Mouse (Mus musculus) brown adipose tissue, adult 24 weeks (tissue): Measurements from ENCODE around the gene Borcs5. TPM values are rescaled to one million over a fixed set of nuclear protein-coding genes. Genes with fewer than 3 reads are reported as not detected.

Experiments used
- H3K27ac ChIP-seq: fragments of 200-500 bp; replicated peaks from 2 replicates; pipeline ENCODE4 v1.5.1; 2012; ENCODE audit warnings: low read depth, mild to moderate bottlenecking, low read length
- H3K4me1 ChIP-seq: fragments of 200-500 bp; 2 replicates; pipeline ENCODE4 v1.6.1; 2012; ENCODE audit warnings: low read length, mixed read lengths; ENCODE audit not compliant: control insufficient read depth, insufficient read depth, insufficient read length
- H3K4me3 ChIP-seq: fragments of 200-500 bp; 2 replicates; pipeline ENCODE4 v1.5.1; 2012; ENCODE audit warnings: low read depth, mild to moderate bottlenecking, low read length, moderate library complexity; ENCODE audit not compliant: insufficient read depth
- polyA plus RNA-seq: library from polyadenylated mRNA; stranded (reverse); fragments of >200 nt; gene quantifications from 2 replicates; pipeline ENCODE4 v1.2.4, GENCODE M21; 2012; ENCODE audit not compliant: missing spikeins, insufficient read depth, insufficient read length

The Borcs5 gene
- polyA plus RNA-seq, 1 experiment: 15.2 TPM

DNA sequence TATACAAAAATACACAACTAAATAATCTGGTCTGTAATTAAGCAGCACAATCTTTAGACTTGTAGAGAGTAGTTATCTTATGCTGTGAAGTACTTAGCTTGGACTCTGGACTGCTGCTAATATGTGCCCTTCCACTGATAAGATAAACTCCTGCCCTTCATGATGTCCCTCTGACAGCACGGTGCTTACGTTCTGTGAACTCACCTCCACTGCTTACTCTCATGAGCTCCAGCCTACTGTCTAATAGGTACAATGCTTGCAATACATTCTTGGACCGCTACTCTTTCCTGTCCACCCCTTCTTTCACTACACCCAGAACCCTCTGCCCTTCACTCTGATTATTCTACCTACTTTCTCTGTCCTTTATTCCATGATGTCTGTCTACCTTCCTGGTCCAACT, 91.7 kb downstream of the Borcs5 start:
- Histone ChIP-seq H3K27ac (no peak overlapping the region), H3K4me3 (no peak overlapping the region), H3K4me1 (no peaks in the 10 kb centered on the region)

DNA sequence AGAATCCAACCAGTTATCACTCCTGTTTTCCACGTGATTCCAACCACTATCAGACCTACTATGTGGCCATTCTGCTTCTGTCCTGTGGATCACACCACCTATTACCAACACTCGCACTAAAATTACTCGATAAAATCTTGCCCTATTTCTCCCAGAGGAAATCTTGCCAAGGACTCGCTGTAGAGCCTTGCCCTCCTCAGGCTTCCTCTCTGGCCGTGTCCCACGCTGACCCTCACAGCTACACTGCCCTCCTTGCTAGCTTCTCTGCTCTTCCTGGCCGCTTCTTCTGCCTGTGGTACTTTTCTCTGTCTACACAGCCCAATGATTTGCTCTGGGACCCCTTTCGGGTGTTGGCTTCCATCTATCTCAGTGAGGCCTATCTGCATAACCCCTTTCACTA, 93.5 kb downstream of the Borcs5 start:
- Histone ChIP-seq H3K4me3 (no peak overlapping the region), H3K4me1 (no peaks in the 10 kb centered on the region), H3K27ac (no peak overlapping the region)

DNA sequence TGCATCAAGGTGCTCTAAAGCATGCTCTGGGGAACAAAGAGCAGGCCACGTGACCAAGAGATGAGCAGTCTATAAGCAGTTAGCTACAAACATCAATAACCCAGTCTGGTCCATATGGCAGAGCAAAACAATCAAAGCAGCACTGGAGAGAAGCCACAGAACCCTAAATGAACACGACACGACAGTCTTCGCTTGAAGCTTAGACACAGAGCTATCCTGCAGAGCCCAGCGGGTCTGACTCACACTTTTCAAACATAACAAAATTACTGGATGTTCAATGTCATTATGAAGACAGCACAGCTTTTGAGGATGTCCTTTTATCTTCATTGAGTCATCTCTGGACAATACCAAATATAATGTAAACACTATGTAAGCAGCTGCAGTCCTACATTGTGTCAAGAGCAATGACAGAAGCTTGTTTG, 94.5 kb downstream of the Borcs5 start:
- Histone ChIP-seq H3K4me3 (no peak overlapping the region), H3K27ac (no peak overlapping the region), H3K4me1 (no peaks in the 10 kb centered on the region)

DNA sequence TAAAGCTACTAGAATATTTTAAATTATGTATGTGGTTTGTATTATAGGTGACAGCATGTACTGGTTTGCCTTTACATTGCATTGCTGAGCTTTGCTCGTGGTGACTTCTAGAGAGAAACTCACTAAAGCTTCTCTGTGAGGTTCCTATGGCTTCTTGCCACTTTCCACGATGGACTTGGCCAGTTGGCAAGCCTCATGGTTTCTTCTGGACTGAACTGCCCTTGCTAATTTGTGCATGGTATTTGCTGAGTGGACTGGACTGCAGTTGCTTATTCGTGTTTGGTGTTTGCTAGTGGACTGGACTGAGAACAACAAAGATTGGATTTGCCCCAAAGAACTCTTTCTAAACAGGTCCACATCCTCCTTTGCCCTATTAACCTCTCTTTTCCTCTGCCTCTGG, 97.5 kb downstream of the Borcs5 start:
- Histone ChIP-seq H3K27ac (no peak overlapping the region), H3K4me3 (no peak overlapping the region), H3K4me1 (peaks cover 2% of the 10 kb centered on the region; the same call in 1 of the 2 replicates)

DNA sequence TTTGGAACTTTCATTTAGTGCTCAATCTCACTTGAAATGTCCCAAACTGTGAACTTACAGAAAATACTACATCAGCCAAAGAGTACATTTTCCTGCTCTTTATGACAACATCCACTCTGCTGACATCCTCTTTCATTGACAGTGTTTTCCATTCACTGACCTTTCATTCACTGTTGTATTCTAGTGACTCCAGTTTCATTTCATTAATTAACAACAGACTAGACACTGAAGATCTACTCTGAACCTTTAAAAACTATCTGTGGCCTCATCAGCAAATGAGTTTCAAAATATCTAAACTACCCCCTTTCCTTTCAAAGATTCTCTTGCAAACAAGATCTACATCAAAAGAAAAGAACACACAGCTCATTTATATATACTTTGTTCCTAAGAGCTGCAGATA, 104.3 kb downstream of the Borcs5 start:
- Histone ChIP-seq H3K27ac (no peak overlapping the region), H3K4me1 (peaks cover 9% of the 10 kb centered on the region; the same call in 1 of the 2 replicates), H3K4me3 (no peak overlapping the region)

DNA sequence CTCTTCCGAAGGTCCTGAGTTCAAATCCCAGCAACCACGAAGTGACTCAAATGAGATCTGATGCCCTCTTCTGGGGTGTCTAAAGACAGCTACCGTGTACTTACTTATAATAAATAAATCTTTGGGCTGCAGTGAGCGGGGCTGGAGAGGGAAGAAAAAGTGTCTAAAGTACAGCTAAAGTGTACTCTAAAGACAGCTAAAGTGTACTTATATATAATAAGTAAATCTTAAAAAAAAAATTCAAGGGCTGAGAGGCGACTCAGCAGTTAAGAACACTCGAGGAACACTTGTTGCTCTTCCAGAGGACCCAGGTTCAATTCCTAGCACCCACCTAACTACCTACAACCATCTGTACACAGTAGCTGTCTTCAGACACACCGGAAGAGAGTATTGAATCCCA, 106.6 kb downstream of the Borcs5 start:
- H3K4me1 ChIP-seq: peaks cover 9% of the 10 kb centered on the region; the same call in 1 of the 2 replicates
- no peak overlapping the region; the same call in 1 of the 2 replicates for H3K27ac ChIP-seq
- H3K4me3 ChIP-seq: no peak overlapping the region

DNA sequence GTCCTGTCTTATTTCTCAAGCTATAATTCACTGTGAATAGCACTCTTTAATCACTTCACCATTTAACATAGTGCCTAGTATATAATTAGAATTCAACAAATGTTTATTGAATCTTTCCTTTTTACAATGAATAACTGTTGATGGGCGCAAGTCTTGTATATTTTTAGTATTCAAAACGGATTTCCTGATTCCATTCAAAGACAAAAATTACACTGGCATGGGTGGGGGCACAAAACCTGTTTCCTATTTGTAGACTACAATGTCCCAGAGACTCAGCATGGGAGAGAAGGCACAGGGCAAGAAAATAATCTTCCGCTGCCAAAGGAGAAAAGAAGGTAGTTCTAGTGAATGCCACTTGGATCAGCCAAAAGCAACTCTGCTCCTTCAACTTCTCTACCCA, 108.8 kb downstream of the Borcs5 start:
- Histone ChIP-seq H3K27ac (peak overlapping the region; percentile 74), H3K4me1 (peaks cover 8% of the 10 kb centered on the region), H3K4me3 (no peak overlapping the region)

DNA sequence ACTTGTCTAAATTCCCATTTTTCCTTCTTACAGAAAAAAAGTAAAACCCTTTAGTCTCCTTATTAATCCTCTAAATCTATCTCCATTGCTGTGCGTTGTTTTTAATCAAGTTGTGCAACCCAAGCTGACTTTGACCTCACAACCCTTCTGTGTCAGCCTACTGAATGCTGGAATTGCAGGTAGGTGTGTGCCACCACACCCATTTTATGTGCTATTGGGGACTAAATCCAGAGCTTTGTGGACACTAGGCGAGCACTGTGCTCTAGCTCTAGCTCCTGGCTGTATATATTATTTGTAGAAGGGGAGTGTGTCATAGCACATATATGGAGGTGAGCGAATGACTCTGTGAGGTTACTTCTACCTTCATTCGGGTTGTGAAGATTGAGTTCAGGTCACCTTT, 111.8 kb downstream of the Borcs5 start:
- peaks cover 8% of the 10 kb centered on the region for H3K4me1 ChIP-seq
- H3K4me3 ChIP-seq: no peak overlapping the region
- no peak overlapping the region for H3K27ac ChIP-seq

DNA sequence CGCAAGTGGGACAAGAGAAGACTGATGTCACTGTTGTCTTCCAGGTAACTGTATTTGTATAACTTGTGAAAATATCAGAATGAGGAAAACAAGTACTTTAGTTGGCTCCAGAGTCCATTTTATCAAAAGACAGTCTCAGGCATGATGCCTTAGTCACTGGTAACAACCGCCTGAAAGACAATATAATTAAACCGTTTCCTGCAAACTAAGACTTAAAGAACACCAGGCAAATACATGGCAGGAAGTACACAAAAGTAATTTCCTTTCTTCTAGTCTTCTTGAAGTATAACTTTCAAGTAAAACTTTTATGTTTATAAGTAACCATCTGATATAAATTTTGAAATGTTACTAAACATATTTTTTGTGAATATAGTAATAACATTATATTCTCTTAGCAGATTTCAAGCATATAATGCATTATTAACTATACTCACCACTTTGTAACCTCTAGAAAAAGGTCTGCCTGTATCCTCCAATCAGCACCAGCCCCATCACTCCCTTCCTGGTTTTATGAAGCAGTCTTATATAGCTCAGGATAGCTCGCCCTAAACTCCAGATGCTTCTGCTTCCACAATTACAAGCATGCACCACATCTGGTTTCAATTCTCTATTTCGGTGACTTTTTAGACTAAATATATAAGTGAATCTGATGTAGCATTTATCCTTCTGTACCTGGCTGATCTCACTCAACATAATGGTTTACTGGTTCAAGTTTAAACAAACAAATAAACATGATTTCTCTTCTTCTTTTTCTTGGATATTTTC, 112.8 kb downstream of the Borcs5 start:
- peaks cover 8% of the 10 kb centered on the region for H3K4me1 ChIP-seq
- 0 out of 2 replicates have a peak overlapping the region, but pooled peaks have one; percentile 29 for H3K27ac ChIP-seq
- H3K4me3 ChIP-seq: no peak overlapping the region

DNA sequence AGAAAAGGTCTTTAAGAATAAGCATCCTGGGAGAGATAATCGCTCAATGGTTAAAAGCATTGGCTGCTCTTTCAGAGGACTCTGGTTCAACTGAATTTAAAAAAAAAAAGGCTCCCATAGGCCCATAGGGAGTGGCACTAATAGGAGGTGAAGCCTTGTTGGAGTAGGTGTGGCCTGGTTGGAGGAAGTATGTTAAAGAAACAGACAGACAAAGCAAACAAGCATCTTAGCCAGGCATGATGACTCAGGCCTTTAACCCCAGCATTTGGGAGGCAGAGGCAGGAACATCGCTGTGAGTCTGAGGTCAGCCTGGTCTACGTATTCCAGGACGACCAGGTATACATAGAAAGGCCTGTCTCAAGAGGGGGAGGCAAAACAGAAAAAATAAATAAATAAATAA, 114.1 kb downstream of the Borcs5 start:
- no peak overlapping the region for H3K27ac ChIP-seq
- H3K4me1 ChIP-seq: peaks cover 3% of the 10 kb centered on the region
- no peak overlapping the region for H3K4me3 ChIP-seq

DNA sequence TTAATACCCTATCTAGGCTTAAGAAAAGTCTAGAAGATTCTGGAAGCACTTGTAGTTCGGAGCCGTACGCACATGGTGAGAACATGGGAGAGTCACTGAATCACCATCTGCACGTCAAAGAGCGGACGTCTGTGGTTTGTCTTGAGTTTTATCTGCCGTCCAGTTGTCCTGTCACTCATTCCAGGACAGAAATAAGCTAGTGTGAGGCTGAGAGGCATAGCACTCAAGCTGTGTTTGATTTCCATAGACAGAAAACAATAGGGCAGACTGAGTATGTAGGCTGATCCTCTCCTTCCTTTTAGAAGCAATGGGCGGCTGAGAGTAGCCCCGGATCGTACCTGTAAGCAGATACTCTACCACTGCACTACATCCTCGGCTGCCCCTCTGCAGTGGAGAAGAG, 114.5 kb downstream of the Borcs5 start:
- H3K4me1 ChIP-seq: peaks cover 2% of the 10 kb centered on the region
- H3K4me3 ChIP-seq: no peak overlapping the region
- H3K27ac ChIP-seq: no peak overlapping the region

DNA sequence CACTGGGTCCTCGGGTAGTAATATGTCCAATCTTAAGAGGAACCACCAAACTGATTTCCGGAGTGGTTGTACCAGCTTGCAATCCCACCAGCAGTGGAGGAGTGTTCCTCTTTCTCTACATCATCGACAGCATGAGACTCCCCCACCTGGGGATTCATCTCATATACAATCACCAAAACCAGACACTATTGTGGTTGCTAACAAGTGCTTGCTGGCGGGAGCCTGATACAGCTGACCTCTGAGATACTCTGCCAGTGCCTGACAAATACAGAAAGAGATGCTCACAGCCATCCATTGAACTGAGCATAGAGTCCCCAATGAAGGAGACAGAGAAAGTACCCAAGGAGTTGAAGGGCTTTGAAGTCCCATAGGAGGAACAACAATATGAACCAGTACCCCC, 116.7 kb downstream of the Borcs5 start:
- Histone ChIP-seq H3K4me3 (no peak overlapping the region), H3K27ac (no peak overlapping the region), H3K4me1 (peaks cover 2% of the 10 kb centered on the region)

Other genes with a start within 250 kb of the Borcs5 start
- not detected in 2 replicates for gene Bcl2l14, start 243.2 kb upstream of the Borcs5 start, polyA plus RNA-seq
- 22.1 and 33.0 TPM in 2 replicates for gene Lrp6, start 72.5 kb upstream of the Borcs5 start, polyA plus RNA-seq
- 0.87 and 1.3 TPM in 2 replicates for gene Mansc1, start 7.0 kb upstream of the Borcs5 start, polyA plus RNA-seq
- gene Dusp16, start 153.1 kb downstream of the Borcs5 start, polyA plus RNA-seq: 13.4 and 16.6 TPM in 2 replicates
- 10.1 and 12.0 TPM in 2 replicates for gene Crebl2, start 190.6 kb downstream of the Borcs5 start, polyA plus RNA-seq